Mouse (Mus musculus) layer of hippocampus, adult 18-20 months (tissue): ENCODE measurements around the gene Pou3f3. TPM values are rescaled to one million over a fixed set of nuclear protein-coding genes. Genes with fewer than 3 reads are reported as not detected.
A peak's percentile ranks its signal among the peaks of the same experiment; 100 is the strongest.

Source experiments
- DNase-seq, 2 experiments: peaks; one replicate each; pipeline ENCODE4 v3.0.0; 2022; ENCODE audit warnings: low spot score in 2 of 2
- long read RNA-seq: library from polyadenylated mRNA; stranded (forward); transcript quantifications from one replicate; pipeline ENCODE4 v2.0.0, GENCODE M21; 2021
- total RNA-seq, 2 experiments: library from RNA; stranded (reverse); gene quantifications; 2 replicates each; pipeline ENCODE4 v1.2.3; 2021

The Pou3f3 gene
- 10 to 100 TPM; 67.0 to 70.0 TPM for total RNA-seq
- long read RNA-seq, full-length matches to known transcripts: 12 of 12 reads
- long read RNA-seq, partial matches to known transcripts: 0 of 12 reads
- long read RNA-seq, other reads (novel, unspliced or antisense): 0 of 12 reads

- peak; percentile 97 to 99 for DNase-seq
These were observed at the start of gene Pou3f3 for GRCm38 (mm10) chr1:42695578-42695915. Gene Pou3f3 (plus strand): TSS chr1:42695768.

- DNase-seq: peak in 1 of 2 experiments; percentile 45
These were observed 47.1 kb upstream of the Pou3f3 start for GRCm38 (mm10) chr1:42648366-42648935.

- DNase-seq: no peak
These were observed 44.1 kb upstream of the Pou3f3 start for GRCm38 (mm10) chr1:42651461-42651860.

GRCm38 (mm10) chr1:42667546-42667945, 28.0 kb upstream of the Pou3f3 start:
- no peak for DNase-seq

- DNase-seq: no peak
These were observed 14.9 kb upstream of the Pou3f3 start for GRCm38 (mm10) chr1:42680673-42681072.

- DNase-seq: no peak
These were observed 13.8 kb upstream of the Pou3f3 start for GRCm38 (mm10) chr1:42681762-42682161.

- no peak for DNase-seq
These were observed 11.7 kb upstream of the Pou3f3 start for GRCm38 (mm10) chr1:42683861-42684260.

GRCm38 (mm10) chr1:42684345-42684744, 11.2 kb upstream of the Pou3f3 start:
- peak in 1 of 2 experiments; percentile 51 for DNase-seq

GRCm38 (mm10) chr1:42684783-42685182, 10.8 kb upstream of the Pou3f3 start:
- peak in 1 of 2 experiments; percentile 60 for DNase-seq

- peak in 1 of 2 experiments; percentile 26 for DNase-seq
These were observed 10.1 kb upstream of the Pou3f3 start for GRCm38 (mm10) chr1:42685321-42685960.

- DNase-seq: peak in 1 of 2 experiments; percentile 72
These were observed 9.1 kb upstream of the Pou3f3 start for GRCm38 (mm10) chr1:42686194-42687131.

GRCm38 (mm10) chr1:42687271-42687670, 8.3 kb upstream of the Pou3f3 start:
- DNase-seq: peak in 1 of 2 experiments; percentile 32

GRCm38 (mm10) chr1:42687756-42688540, 7.6 kb upstream of the Pou3f3 start:
- DNase-seq: peak in 1 of 2 experiments; percentile 12

GRCm38 (mm10) chr1:42688541-42689125, 6.9 kb upstream of the Pou3f3 start:
- peak in 1 of 2 experiments; percentile 3 for DNase-seq

GRCm38 (mm10) chr1:42690024-42690575, 5.5 kb upstream of the Pou3f3 start:
- no peak for DNase-seq

- DNase-seq: peak in 1 of 2 experiments; percentile 92
These were observed 4.1 kb upstream of the Pou3f3 start for GRCm38 (mm10) chr1:42691202-42692170.

GRCm38 (mm10) chr1:42692221-42692620, 3.3 kb upstream of the Pou3f3 start:
- no peak for DNase-seq

GRCm38 (mm10) chr1:42693101-42693715, 2.4 kb upstream of the Pou3f3 start:
- peak in 1 of 2 experiments; percentile 76 for DNase-seq
